Mouse (Mus musculus) lung, adult 2 months (tissue): ENCODE measurements around the gene Lekr1.

Experiments
- CTCF ChIP-seq: fragments of 200-500 bp; IDR thresholded peaks from 2 replicates; pipeline ENCODE4 v1.5.1; 2011; ENCODE audit warnings: mild to moderate bottlenecking, low read length, control low read depth; ENCODE audit not compliant: insufficient read depth
- POLR2A ChIP-seq: fragments of 200-500 bp; IDR thresholded peaks from 2 replicates; pipeline ENCODE4 v1.6.1; 2011; ENCODE audit warnings: low read depth, mild to moderate bottlenecking, control low read depth, low read length, borderline replicate concordance; ENCODE audit errors: extremely low read depth

GRCm38 (mm10) chr3:65824886-65825285, 158.9 kb downstream of the Lekr1 start:
- TF ChIP-seq POLR2A (no peak), CTCF (no peak)
